Mouse (Mus musculus) inflammation-experienced regulatory T-cells, adult 6 months (primary cell): ENCODE data around the gene Ascc3. TPM values are rescaled to one million over a fixed set of nuclear protein-coding genes. Genes with fewer than 3 reads are reported as not detected.
A peak's percentile ranks its signal among the peaks of the same experiment; 100 is the strongest.

ENCODE experiments used
- ATAC-seq: one replicate; pipeline ENCODE4 v1.8.0; 2017
- polyA plus RNA-seq, 3 experiments: library from polyadenylated mRNA; unstranded; fragments of 100-300 nt; shearing (Covaris generic); gene quantifications; one replicate each; pipeline ENCODE4 v1.2.1; 2017

The Ascc3 gene
- polyA plus RNA-seq, 3 experiments from 2014 or later = 26.2 to 34.9 (median 26.7) TPM

- no peak for ATAC-seq
Measured at GRCm38 (mm10) chr10:50895091-50895790, 302.8 kb downstream of the Ascc3 start.

GRCm38 (mm10) chr10:50895881-50896766 is 303.7 kb downstream of the Ascc3 start:
- no peak for ATAC-seq

DNA sequence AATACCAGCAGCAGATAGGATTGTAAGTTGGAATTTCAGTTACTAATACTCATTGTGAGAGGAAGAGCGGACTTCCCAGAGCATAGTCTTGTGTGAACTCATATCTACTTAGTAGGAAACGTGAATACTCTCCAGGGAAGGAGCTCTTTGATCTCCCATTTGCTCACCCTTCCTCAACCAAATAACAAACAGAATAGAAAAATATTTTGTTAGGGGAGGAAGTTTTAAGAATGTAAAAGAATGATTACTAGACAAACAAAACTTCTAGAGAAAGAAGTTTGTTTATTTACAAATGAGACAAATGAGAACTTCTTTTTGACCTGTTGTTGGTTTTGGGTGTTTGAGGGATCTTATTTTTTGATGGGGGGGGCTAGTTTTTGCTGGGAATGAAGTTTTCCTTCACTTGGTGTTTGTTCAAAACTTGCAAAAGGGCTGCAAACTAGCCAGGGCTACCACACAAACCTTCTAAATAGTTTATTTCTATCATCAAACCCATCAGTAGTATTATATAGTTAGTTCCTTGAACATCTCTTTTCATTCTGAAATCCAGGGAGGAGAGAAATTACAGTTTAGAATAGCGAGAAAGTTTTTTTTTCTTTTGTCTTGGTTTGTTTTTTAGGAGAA is 304.4 kb downstream of the Ascc3 start:
- ATAC-seq = no peak

- ATAC-seq = peak; percentile 59
Measured at GRCm38 (mm10) chr10:50897530-50898471, 305.3 kb downstream of the Ascc3 start.

DNA sequence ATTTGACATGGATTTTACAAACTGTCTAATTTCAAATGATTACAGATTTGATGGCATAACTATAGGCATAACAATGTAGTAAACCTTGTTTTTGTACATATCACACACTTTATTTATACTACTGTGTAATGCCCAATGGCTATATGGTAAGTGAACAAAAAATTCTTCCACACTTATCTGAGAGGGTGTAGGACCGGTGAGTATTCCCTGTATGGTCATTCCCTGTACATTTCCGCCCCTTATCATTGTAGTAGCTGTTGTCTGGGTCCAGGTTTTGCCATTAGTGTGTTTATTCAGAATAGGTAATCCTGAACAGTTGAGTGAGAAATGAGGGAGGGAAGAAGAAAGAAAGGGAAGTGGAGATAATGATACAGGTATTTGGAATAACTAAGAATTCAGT is 306.2 kb downstream of the Ascc3 start:
- ATAC-seq = no peak

GRCm38 (mm10) chr10:50899846-50900745 is 307.6 kb downstream of the Ascc3 start:
- no peak for ATAC-seq
